Mouse (Mus musculus): ENCODE results near the gene Slc29a2.

GRCm38 (mm10) chr19:5058801-5059771 lies 35.4 kb downstream of the Slc29a2 start:
- TF ChIP-seq CTCF (IDR thresholded peaks at IDR 0.05; ENCODE audit: low read depth) (no peak), EP300 (IDR thresholded peaks at IDR 0.05; ENCODE audit: low read depth) (no peak)

Measured in liver, embryonic 14.5 days (tissue).